Mouse (Mus musculus) limb, embryonic 13.5 days (tissue): Measurements from ENCODE around the gene Krt13. TPM values are rescaled to one million over a fixed set of nuclear protein-coding genes. Genes with fewer than 3 reads are reported as not detected.
A peak's percentile ranks its signal among the peaks of the same experiment; 100 is the strongest.

Experiments used
- ATAC-seq: fragments of 200-750 bp; cut with Nextera tagmentation; 2 replicates; pipeline ENCODE4 v1.8.0; 2017; ENCODE audit warnings: low read depth, moderate number of reproducible peaks, moderate TSS enrichment; ENCODE audit not compliant: low FRiP score
- H3K27ac ChIP-seq: fragments of 300-500 bp; sonication (generic); 2 replicates; pipeline ENCODE4 v1.5.1; 2015; ENCODE audit warnings: inconsistent platforms, mild to moderate bottlenecking, moderate library complexity
- H3K27me3 ChIP-seq: fragments of 300-500 bp; sonication (generic); 2 replicates; pipeline ENCODE4 v1.6.1; 2015; ENCODE audit warnings: mild to moderate bottlenecking, inconsistent platforms
- H3K36me3 ChIP-seq: fragments of 300-500 bp; sonication (generic); 2 replicates; pipeline ENCODE4 v1.6.1; 2015; ENCODE audit warnings: inconsistent platforms, mild to moderate bottlenecking, moderate library complexity
- H3K4me1 ChIP-seq: fragments of 300-500 bp; sonication (generic); 2 replicates; pipeline ENCODE4 v1.6.1; 2015; ENCODE audit warnings: inconsistent platforms
- H3K4me2 ChIP-seq: fragments of 300-500 bp; sonication (generic); replicated peaks from 2 replicates; pipeline ENCODE4 v1.6.1; 2015; ENCODE audit warnings: inconsistent platforms, mild to moderate bottlenecking, moderate library complexity
- H3K4me3 ChIP-seq: fragments of 300-500 bp; sonication (generic); 2 replicates; pipeline ENCODE4 v1.5.1; 2015; ENCODE audit warnings: moderate library complexity, mild to moderate bottlenecking, inconsistent platforms
- H3K9ac ChIP-seq: fragments of 300-500 bp; sonication (generic); 2 replicates; pipeline ENCODE4 v1.6.1; 2015; ENCODE audit warnings: mild to moderate bottlenecking, inconsistent platforms
- H3K9me3 ChIP-seq: fragments of 300-500 bp; sonication (generic); 2 replicates; pipeline ENCODE4 v1.6.1; 2016; ENCODE audit warnings: inconsistent platforms
- WGBS: fragments of 180-500 bp; shearing (Covaris S2); methylation state at CpG from one replicate; pipeline ENCODE4 v1.1.7; 2015; 5-methylcytosine and 5-hydroxymethylcytosine counted together
- polyA plus RNA-seq: library from polyadenylated mRNA; unstranded; fragments of >200 nt; fragmentation: Nextera tagmentation; extraction: Ambion mirVana; gene quantifications from 2 replicates; pipeline ENCODE4 v1.2.1, GENCODE M21; 2015

The Krt13 gene
- polyA plus RNA-seq, 1 experiment from 2014 or later, result not detected

- Histone ChIP-seq H3K27ac (no peak overlapping the region), H3K4me3 (no peak overlapping the region), H3K9ac (no peak overlapping the region), H3K4me1 (peaks cover 2% of the 10 kb centered on the region), H3K4me2 (no peak overlapping the region), H3K27me3 (no peaks in the 10 kb centered on the region), H3K36me3 (no peaks in the 10 kb centered on the region), H3K9me3 (no peaks in the 10 kb centered on the region)
- WGBS, result 55% methylated on average over 15 of the region's 15 CpGs
- ATAC-seq, result no peak
Observed at GRCm38 (mm10) chr11:100102693-100103429, 18.5 kb downstream of the Krt13 start.

DNA sequence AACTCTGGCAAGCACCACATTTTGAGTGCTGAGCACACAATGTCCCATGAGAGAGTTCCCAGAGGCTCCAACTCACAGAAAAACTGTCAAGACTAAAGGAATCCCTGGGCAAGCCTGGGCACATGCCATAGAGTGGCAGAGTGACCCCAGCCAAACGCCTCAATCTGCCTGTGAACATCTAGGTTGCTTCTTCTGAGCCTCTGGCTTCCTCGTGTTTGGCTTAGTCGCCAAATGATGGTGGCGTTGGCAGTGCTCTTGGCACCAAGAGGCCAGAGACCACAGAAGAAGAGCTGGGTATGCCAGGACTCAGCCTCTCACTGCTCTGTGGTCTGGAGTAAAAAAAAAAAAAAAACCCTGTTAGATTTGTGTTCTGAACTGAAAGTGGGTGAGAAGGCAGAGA is 21.0 kb downstream of the Krt13 start:
- 76% methylated on average over 4 of the region's 4 CpGs for WGBS
- Histone ChIP-seq H3K4me1 (peaks cover 14% of the 10 kb centered on the region), H3K27ac (no peak overlapping the region), H3K9me3 (no peaks in the 10 kb centered on the region), H3K4me2 (no peak overlapping the region), H3K4me3 (no peak overlapping the region), H3K36me3 (no peaks in the 10 kb centered on the region), H3K9ac (no peak overlapping the region), H3K27me3 (0 out of 2 replicates have a peak, but pooled peaks cover 4% of the 10 kb centered on the region)
- ATAC-seq, result no peak

DNA sequence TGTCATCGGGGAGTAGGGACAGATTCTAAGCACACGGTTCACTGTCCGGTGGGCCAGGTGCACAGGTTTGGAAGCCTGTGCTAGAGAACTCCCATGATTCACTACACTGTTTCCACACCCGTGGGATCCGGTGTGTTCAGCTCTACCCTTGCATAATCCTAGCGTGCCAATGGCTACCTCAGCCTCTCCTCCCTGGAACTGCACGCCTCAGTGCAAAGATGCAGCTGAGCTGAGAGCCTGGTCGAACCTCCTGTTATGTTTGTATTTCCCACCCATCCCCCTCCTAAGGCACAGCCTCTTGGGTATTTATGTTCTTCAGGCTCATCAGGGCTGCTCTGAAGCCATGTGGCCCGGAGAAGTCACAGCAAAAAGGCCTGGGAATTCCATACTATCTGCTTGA is 23.5 kb downstream of the Krt13 start:
- Histone ChIP-seq H3K36me3 (no peaks in the 10 kb centered on the region), H3K27ac (no peak overlapping the region), H3K4me3 (no peak overlapping the region), H3K4me2 (no peak overlapping the region), H3K27me3 (0 out of 2 replicates have a peak, but pooled peaks cover 10% of the 10 kb centered on the region), H3K9me3 (no peaks in the 10 kb centered on the region), H3K9ac (no peak overlapping the region), H3K4me1 (peaks cover 14% of the 10 kb centered on the region)
- 79% methylated on average over 9 of the region's 9 CpGs for WGBS
- ATAC-seq, result no peak

- H3K4me1 ChIP-seq, result peaks cover 14% of the 10 kb centered on the region
- H3K4me3 ChIP-seq, result no peak within 1 kb of the TSS
- no peak within 1 kb of the TSS for H3K9ac ChIP-seq
- 33% methylated on average over 9 of the region's 9 CpGs for WGBS
- H3K4me2 ChIP-seq, result peak within 1 kb of the TSS; percentile 19; the same call in 1 of the 2 replicates
- 0 out of 2 replicates have a peak, but pooled peaks cover 10% of the 10 kb centered on the region for H3K27me3 ChIP-seq
- H3K27ac ChIP-seq, result no peak within 1 kb of the TSS
- ATAC-seq, result no peak
- no peaks in the 10 kb centered on the region for H3K9me3 ChIP-seq
- H3K36me3 ChIP-seq, result no peaks in the 10 kb centered on the region
Observed at GRCm38 (mm10) chr11:100096141-100096540, 25.2 kb downstream of the Krt13 start, which contains the start of gene Krt35. Krt35 (minus strand) TSS chr11:100096241.

DNA sequence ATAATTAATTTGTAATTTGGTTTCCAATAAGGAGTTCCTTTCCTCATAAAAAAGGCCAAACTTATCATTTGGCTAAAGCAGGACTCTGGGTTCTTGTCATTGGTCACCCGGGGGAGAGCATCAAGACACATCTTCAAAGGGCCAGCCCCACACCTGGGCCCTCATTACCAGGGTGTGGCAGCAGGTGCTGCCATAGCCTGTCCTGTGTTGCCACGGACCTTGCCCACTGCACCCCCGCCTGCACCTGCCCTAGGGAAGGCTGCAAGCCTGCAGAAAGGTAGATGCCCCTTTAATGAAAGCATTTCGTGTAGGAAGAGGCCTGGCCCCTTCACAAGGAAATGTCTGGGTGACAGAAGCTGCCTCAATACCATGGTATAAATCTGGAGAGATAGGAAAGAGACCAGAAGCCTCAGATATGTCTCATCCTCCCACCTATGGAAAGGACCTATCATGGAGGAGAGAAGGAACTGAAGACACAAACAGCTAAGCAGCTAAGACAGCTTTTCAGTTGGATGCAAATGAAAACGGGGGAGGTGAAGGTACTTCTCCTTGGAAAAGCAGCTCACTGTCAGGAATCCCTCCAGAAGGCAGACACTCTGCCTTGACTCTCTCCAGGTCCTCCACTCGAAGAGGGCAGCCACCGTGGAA is 32.9 kb downstream of the Krt13 start:
- no peak overlapping the region for H3K27ac ChIP-seq
- no peaks in the 10 kb centered on the region for H3K36me3 ChIP-seq
- no peak overlapping the region for H3K9ac ChIP-seq
- no peak for ATAC-seq
- 0 out of 2 replicates have a peak, but pooled peaks cover 3% of the 10 kb centered on the region for H3K9me3 ChIP-seq
- WGBS, result 53% methylated on average over 7 of the region's 7 CpGs
- H3K27me3 ChIP-seq, result 0 out of 2 replicates have a peak, but pooled peaks cover 2% of the 10 kb centered on the region
- H3K4me1 ChIP-seq, result no peaks in the 10 kb centered on the region
- no peak overlapping the region for H3K4me3 ChIP-seq
- no peak overlapping the region for H3K4me2 ChIP-seq

DNA sequence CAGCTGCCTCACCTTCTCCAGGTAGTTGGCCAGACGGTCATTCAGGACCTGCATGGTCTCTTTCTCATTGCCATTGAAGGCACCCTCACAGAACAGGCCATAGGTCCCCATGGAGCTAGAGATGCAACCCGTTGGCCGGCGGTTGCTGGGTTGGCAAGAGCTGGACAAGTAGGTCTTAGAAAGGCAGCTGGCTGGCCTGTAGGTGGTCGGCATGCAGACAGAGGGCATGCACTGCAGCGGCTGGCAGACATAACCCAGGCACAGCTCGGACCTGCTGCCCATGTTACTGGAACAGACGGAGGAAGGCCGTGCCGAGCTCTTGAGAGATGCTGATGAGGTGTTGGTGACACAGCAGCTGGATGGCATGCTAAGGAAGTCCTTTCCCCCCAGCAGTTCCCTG is 33.5 kb downstream of the Krt13 start, which contains the start of gene Krt32:
Gene Krt32 (minus strand): TSS at position 366 of the 400 bp plus-strand sequence.
- H3K36me3 ChIP-seq, result no peaks in the 10 kb centered on the region
- H3K27me3 ChIP-seq, result 0 out of 2 replicates have a peak, but pooled peaks cover 2% of the 10 kb centered on the region
- no peaks in the 10 kb centered on the region for H3K4me1 ChIP-seq
- ATAC-seq, result no peak
- no peak within 1 kb of the TSS for H3K27ac ChIP-seq
- no peak within 1 kb of the TSS for H3K4me2 ChIP-seq
- H3K9ac ChIP-seq, result no peak within 1 kb of the TSS
- no peak within 1 kb of the TSS for H3K4me3 ChIP-seq
- 88% methylated on average over 10 of the region's 10 CpGs for WGBS
- H3K9me3 ChIP-seq, result 0 out of 2 replicates have a peak, but pooled peaks cover 3% of the 10 kb centered on the region

- Histone ChIP-seq H3K9ac (no peak overlapping the region), H3K27me3 (no peaks in the 10 kb centered on the region), H3K27ac (no peak overlapping the region), H3K4me2 (no peak overlapping the region), H3K4me1 (no peaks in the 10 kb centered on the region), H3K9me3 (no peaks in the 10 kb centered on the region), H3K36me3 (no peaks in the 10 kb centered on the region), H3K4me3 (no peak overlapping the region)
- 58% methylated on average over 1 of the region's 1 CpGs for WGBS
- ATAC-seq, result no peak
Observed at GRCm38 (mm10) chr11:100073873-100074272, 47.5 kb downstream of the Krt13 start.

Other genes starting within 250 kb of the Krt13 start
- gene Krtap9-1, start 248.2 kb downstream of the Krt13 start, polyA plus RNA-seq, result not detected in 2 replicates
- not detected in 2 replicates for gene Gm11567, start 242.4 kb downstream of the Krt13 start, polyA plus RNA-seq
- gene Krtap31-1, start 213.6 kb downstream of the Krt13 start, polyA plus RNA-seq, result not detected in 2 replicates
- not detected in 2 replicates for gene Gm11565, start 206.8 kb downstream of the Krt13 start, polyA plus RNA-seq
- not detected in 2 replicates for gene Krtap31-2, start 185.3 kb downstream of the Krt13 start, polyA plus RNA-seq
- not detected in 2 replicates for gene Krtap9-5, start 173.1 kb downstream of the Krt13 start, polyA plus RNA-seq
- not detected in 2 replicates for gene Krtap29-1, start 142.5 kb downstream of the Krt13 start, polyA plus RNA-seq
- gene Krtap16-1, start 135.0 kb downstream of the Krt13 start, polyA plus RNA-seq, result not detected in 2 replicates
- gene Krtap17-1, start 127.6 kb downstream of the Krt13 start, polyA plus RNA-seq, result 0.52 and 0.66 TPM in 2 replicates
- gene Krt33a, start 105.4 kb downstream of the Krt13 start, polyA plus RNA-seq, result not detected in 2 replicates
- gene Krt33b, start 91.7 kb downstream of the Krt13 start, polyA plus RNA-seq, result 0.38 and 0.43 TPM in 2 replicates
- gene Krt34, start 80.0 kb downstream of the Krt13 start, polyA plus RNA-seq, result not detected in 2 replicates
- gene Krt31, start 71.0 kb downstream of the Krt13 start, polyA plus RNA-seq, result 0.11 TPM in 1 of 2 replicates, not detected in the other
- not detected in 2 replicates for gene Krt32, start 33.3 kb downstream of the Krt13 start, polyA plus RNA-seq
- 0.80 and 1.0 TPM in 2 replicates for gene Krt35, start 25.3 kb downstream of the Krt13 start, polyA plus RNA-seq
- 0.14 TPM in 1 of 2 replicates, not detected in the other for gene Krt36, start 15.9 kb downstream of the Krt13 start, polyA plus RNA-seq
- 151 and 172 TPM in 2 replicates for gene Krt15, start 14.4 kb upstream of the Krt13 start, polyA plus RNA-seq
- 18.6 and 21.8 TPM in 2 replicates for gene Krt19, start 27.1 kb upstream of the Krt13 start, polyA plus RNA-seq
- gene Krt9, start 71.7 kb upstream of the Krt13 start, polyA plus RNA-seq, result not detected in 2 replicates
- 275 and 306 TPM in 2 replicates for gene Krt14, start 86.0 kb upstream of the Krt13 start, polyA plus RNA-seq
- 0.13 and 0.19 TPM in 2 replicates for gene Krt16, start 127.3 kb upstream of the Krt13 start, polyA plus RNA-seq
- gene Krt17, start 139.5 kb upstream of the Krt13 start, polyA plus RNA-seq, result 43.9 and 52.1 TPM in 2 replicates
- gene Krt42, start 148.3 kb upstream of the Krt13 start, polyA plus RNA-seq, result not detected in 2 replicates
- 1,631 and 1,669 TPM in 2 replicates for gene Eif1, start 198.3 kb upstream of the Krt13 start, polyA plus RNA-seq
- gene Gast, start 212.8 kb upstream of the Krt13 start, polyA plus RNA-seq, result not detected in 2 replicates
- 2.8 and 3.2 TPM in 2 replicates for gene Hap1, start 234.6 kb upstream of the Krt13 start, polyA plus RNA-seq